Mouse (Mus musculus): Measurements from ENCODE around the gene Retreg3. TPM values are rescaled to one million over a fixed set of nuclear protein-coding genes. Genes with fewer than 3 reads are reported as not detected.

Retreg3 gene
- total and polyA plus RNA-seq, 2 experiments: 46.3 to 61.2 TPM

DNA sequence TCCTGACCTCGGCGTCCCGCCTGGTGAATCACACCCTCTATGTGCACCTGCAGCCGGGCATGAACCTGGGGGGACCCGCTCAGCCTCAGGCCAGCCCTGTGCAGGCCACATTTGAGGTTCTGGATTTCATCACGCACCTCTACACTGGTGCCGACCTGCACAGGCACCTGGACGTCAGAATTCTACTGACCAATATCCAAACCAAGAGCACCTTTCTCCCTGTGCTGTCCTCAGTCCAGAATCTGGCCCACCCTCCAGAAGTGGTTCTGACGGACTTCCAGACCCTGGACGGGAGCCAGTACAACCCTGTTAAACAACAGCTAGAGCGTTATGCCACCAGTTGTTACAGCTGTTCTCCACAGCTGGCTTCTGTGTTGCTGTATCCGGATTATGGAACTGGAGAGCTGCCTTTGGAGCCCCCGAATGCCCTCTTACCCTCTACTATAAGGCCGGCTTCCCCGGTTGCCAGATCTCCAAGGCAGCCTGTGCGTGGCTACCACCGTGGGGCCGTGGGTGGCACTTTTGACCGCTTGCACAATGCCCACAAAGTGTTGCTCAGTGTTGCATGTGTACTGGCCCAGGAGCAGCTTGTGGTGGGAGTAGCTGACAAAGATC lies 36.5 kb downstream of the Retreg3 start:
- H3K4me1 ChIP-seq (ENCODE audit: control insufficient read depth, insufficient read depth, low read length): peaks cover 24% of the 10 kb centered on the region
- 6% methylated on average over 19 of the region's 19 CpGs for WGBS
- no peaks in the 10 kb centered on the region for H3K36me3 ChIP-seq (ENCODE audit: control insufficient read depth, insufficient read depth, low read length)
- H3K27ac ChIP-seq (replicated peaks; ENCODE audit: insufficient read depth, low read depth, low read length): peak overlapping the region; percentile 90
- H3K9ac ChIP-seq (ENCODE audit: low read depth, low read length): peak overlapping the region; percentile 94
- peaks cover 6% of the 10 kb centered on the region; the same call in 1 of the 2 replicates for H3K79me2 ChIP-seq (ENCODE audit: control insufficient read depth, insufficient read depth, low read length)
- TF ChIP-seq POLR2A (IDR thresholded peaks at IDR 0.05; ENCODE audit: extremely low read depth, insufficient read depth, low read length) (no peak), CTCF (IDR thresholded peaks at IDR 0.05; ENCODE audit: low read depth, low read length) (no peak)
- H3K27me3 ChIP-seq (ENCODE audit: control insufficient read depth, insufficient read depth, low read length): no peaks in the 10 kb centered on the region
- peak overlapping the region; percentile 85 for H3K4me3 ChIP-seq (ENCODE audit: insufficient read depth, low read depth, low read length)
- peak; percentile 76 for DNase-seq (ENCODE audit: extremely low read depth, low read depth, low spot score)

DNA sequence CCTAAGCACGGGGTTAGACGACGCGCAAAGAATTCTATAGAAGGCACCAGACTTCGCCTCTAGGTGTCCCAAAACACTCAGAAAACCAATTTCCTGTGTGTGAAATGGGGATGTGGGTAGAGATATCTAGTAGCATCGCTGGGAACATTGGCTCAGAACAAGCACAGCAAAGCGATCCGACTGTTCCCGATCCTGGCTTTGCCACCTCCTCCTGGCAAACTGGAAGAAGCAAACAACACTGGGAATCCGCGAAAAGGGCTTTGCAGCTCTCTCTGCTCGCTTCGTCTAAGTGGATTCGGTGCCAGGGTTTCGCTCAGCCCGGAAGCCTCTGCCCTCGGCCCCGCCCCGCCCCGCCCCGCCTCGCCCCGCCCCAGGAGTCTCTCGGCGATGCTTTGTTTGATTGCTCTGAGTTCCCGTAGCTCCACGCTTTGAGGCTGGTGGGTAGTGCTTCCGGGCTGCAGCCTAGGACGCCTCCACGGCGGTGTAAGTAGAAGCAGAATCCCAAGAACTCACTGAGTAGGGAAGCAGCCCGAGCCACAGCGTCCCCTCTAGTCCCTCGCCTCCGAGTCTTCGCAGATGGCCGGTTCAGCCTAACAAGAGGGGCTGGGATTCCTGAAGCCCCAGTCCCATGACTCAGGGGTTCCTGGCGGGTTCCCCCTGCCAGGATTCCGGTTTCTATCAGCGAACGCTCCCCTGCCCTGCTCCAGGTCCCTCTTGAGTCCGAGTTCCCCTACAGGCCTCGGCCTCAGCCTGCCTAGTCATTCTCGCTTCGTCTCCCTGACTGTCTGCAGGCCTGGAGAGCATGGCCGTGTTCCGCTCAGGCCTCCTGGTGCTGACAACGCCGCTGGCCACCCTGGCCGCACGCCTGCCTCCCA lies 37.2 kb downstream of the Retreg3 start, which contains the start of gene Coasy:
TSS of gene Coasy (plus strand) at position 358 of the 875 bp plus-strand sequence.
- H3K4me1 ChIP-seq (ENCODE audit: control insufficient read depth, insufficient read depth, low read length): peaks cover 19% of the 10 kb centered on the region

DNA sequence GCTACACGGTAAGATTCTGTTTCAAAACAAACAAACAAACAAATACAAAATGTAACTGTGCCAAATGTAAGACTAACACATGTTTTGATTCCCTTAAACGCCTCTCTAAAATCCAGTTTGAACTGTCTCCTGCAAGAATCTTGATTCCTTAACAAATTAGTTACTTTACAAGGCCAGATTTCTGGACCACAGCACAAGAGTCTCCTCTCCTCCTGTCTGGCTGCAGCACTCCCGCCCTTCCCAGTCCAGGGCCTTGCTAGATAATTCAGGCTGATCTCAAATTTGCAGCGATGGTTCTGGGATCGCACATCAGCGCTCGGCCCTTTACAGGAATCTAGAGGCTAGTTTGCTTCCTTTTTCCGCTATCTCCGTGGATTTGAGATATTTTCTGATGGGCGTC lies 38.0 kb downstream of the Retreg3 start:
- Histone ChIP-seq H3K27me3 (ENCODE audit: control insufficient read depth, insufficient read depth, low read length) (no peaks in the 10 kb centered on the region), H3K79me2 (ENCODE audit: control insufficient read depth, insufficient read depth, low read length) (peaks cover 6% of the 10 kb centered on the region; the same call in 1 of the 2 replicates), H3K27ac (replicated peaks; ENCODE audit: insufficient read depth, low read depth, low read length) (peak overlapping the region; percentile 79), H3K9ac (ENCODE audit: low read depth, low read length) (peak overlapping the region; percentile 67), H3K36me3 (ENCODE audit: control insufficient read depth, insufficient read depth, low read length) (no peaks in the 10 kb centered on the region), H3K4me3 (ENCODE audit: insufficient read depth, low read depth, low read length) (0 out of 2 replicates have a peak overlapping the region, but pooled peaks have one; percentile 43), H3K4me1 (ENCODE audit: control insufficient read depth, insufficient read depth, low read length) (peaks cover 19% of the 10 kb centered on the region)
- TF ChIP-seq CTCF (IDR thresholded peaks at IDR 0.05; ENCODE audit: low read depth, low read length): no peak
- TF ChIP-seq POLR2A (IDR thresholded peaks at IDR 0.05; ENCODE audit: extremely low read depth, insufficient read depth, low read length): no peak
- DNase-seq (ENCODE audit: extremely low read depth, low read depth, low spot score): no peak
- 7% methylated on average over 10 of the region's 10 CpGs for WGBS

More for the DNA sequence above, 37.2 kb downstream of the Retreg3 start, which contains the start of gene Coasy:
- H3K27ac ChIP-seq (replicated peaks; ENCODE audit: insufficient read depth, low read depth, low read length): peak within 1 kb of the TSS; percentile 90
- TF ChIP-seq CTCF (IDR thresholded peaks at IDR 0.05; ENCODE audit: low read depth, low read length) (peak; percentile 8; the same call in 1 of the 2 replicates), POLR2A (IDR thresholded peaks at IDR 0.05; ENCODE audit: extremely low read depth, insufficient read depth, low read length) (peak; percentile 81)
- peak within 1 kb of the TSS; percentile 94 for H3K9ac ChIP-seq (ENCODE audit: low read depth, low read length)
- H3K36me3 ChIP-seq (ENCODE audit: control insufficient read depth, insufficient read depth, low read length): no peaks in the 10 kb centered on the region
- peaks cover 6% of the 10 kb centered on the region; the same call in 1 of the 2 replicates for H3K79me2 ChIP-seq (ENCODE audit: control insufficient read depth, insufficient read depth, low read length)
- peak within 1 kb of the TSS; percentile 85 for H3K4me3 ChIP-seq (ENCODE audit: insufficient read depth, low read depth, low read length)
- WGBS: under 1% methylated on average over 51 of the region's 51 CpGs
- no peaks in the 10 kb centered on the region for H3K27me3 ChIP-seq (ENCODE audit: control insufficient read depth, insufficient read depth, low read length)
- DNase-seq (ENCODE audit: extremely low read depth, low read depth, low spot score): peak; percentile 85

DNA sequence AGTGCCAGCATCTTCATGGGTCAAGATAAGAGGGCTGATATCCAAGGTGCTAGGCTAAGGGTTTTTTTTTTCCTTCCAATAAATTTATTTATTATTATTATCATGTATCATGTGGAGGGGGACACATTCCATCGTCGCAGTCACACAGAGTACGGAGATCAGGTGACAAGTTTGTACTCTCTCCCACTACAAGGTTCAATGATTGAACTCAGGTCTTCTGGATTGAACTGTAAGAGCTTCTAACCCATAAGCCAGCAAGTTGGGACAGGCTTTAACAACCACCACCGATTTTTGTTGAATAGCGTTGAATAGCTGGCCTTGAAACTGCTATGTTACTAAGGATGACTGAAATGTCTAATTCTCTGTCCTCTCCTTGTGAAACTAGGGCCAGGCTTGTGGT lies 39.3 kb downstream of the Retreg3 start:
- Histone ChIP-seq H3K27me3 (ENCODE audit: control insufficient read depth, insufficient read depth, low read length) (no peaks in the 10 kb centered on the region), H3K27ac (replicated peaks; ENCODE audit: insufficient read depth, low read depth, low read length) (no peak overlapping the region), H3K79me2 (ENCODE audit: control insufficient read depth, insufficient read depth, low read length) (peaks cover 6% of the 10 kb centered on the region; the same call in 1 of the 2 replicates), H3K36me3 (ENCODE audit: control insufficient read depth, insufficient read depth, low read length) (no peaks in the 10 kb centered on the region), H3K4me1 (ENCODE audit: control insufficient read depth, insufficient read depth, low read length) (peaks cover 14% of the 10 kb centered on the region), H3K4me3 (ENCODE audit: insufficient read depth, low read depth, low read length) (no peak overlapping the region), H3K9ac (ENCODE audit: low read depth, low read length) (no peak overlapping the region)
- 79% methylated on average over 5 of the region's 5 CpGs for WGBS
- peak; percentile 26 for DNase-seq (ENCODE audit: extremely low read depth, low read depth, low spot score)
- no peak for TF ChIP-seq POLR2A (IDR thresholded peaks at IDR 0.05; ENCODE audit: extremely low read depth, insufficient read depth, low read length)

DNA sequence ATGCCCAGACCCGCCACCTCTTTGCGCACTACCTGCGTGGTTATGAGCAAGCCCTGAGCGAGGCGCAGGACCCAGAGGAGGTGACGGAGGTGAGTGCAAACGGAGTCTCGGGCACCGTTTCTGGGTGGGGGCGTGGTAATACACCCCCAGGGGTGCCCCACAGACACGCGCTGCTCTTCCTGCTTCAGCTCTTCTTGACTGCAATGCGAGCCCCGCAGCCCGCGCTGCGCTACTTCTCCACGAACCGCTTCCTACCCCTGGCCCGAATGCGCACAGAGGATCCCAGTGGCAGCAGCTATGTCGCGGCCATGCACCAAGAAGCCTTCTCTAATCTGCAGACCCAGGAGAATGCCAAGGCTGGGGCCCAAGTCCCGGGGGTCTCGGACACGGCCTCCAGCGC lies 39.9 kb downstream of the Retreg3 start:
- no peak overlapping the region for H3K4me3 ChIP-seq (ENCODE audit: insufficient read depth, low read depth, low read length)
- no peaks in the 10 kb centered on the region for H3K27me3 ChIP-seq (ENCODE audit: control insufficient read depth, insufficient read depth, low read length)
- H3K9ac ChIP-seq (ENCODE audit: low read depth, low read length): no peak overlapping the region
- no peak for DNase-seq (ENCODE audit: extremely low read depth, low read depth, low spot score)
- no peaks in the 10 kb centered on the region for H3K36me3 ChIP-seq (ENCODE audit: control insufficient read depth, insufficient read depth, low read length)
- TF ChIP-seq CTCF (IDR thresholded peaks at IDR 0.05; ENCODE audit: low read depth, low read length) (no peak), POLR2A (IDR thresholded peaks at IDR 0.05; ENCODE audit: extremely low read depth, insufficient read depth, low read length) (no peak)
- H3K27ac ChIP-seq (replicated peaks; ENCODE audit: insufficient read depth, low read depth, low read length): no peak overlapping the region
- H3K79me2 ChIP-seq (ENCODE audit: control insufficient read depth, insufficient read depth, low read length): peaks cover 6% of the 10 kb centered on the region; the same call in 1 of the 2 replicates
- H3K4me1 ChIP-seq (ENCODE audit: control insufficient read depth, insufficient read depth, low read length): peaks cover 14% of the 10 kb centered on the region
- 40% methylated on average over 27 of the region's 27 CpGs for WGBS
